Mouse (Mus musculus): ENCODE results near the gene Tnnc2.

Tnnc2 gene

DNA sequence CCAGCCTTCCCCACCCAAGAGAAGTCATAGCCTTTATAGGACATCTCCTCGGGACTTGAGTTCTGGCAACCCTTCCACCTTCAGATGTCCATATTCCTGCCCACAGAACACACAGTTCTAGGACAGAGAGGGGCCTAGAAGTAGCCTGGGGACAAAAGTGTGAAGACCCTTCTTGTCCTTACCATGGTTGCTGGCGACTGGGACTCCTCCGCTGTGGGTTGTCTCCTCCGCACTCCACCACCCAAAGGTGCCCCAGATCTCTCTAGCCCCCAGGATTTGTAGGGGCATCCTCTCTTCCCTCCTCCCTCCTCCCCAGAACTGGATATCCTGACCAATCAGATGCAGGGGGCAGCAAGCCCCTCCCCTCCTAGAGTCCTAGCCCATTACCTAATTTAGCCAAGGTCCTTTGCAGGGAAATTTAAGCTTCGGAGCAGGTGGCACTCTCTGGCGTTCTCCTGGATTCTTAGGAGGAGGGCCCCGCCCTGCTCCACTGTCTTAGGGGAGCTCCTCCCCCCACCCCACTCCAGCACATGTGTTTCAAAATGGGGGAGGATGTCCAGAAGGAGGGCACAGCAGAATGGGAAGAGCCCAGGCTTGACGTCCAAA is at the start of gene Tnnc2:
TSS of gene Tnnc2 (minus strand) at position 487 of the 606 bp plus-strand sequence.
- 70% methylated on average over 8 of the region's 8 CpGs for WGBS

DNA sequence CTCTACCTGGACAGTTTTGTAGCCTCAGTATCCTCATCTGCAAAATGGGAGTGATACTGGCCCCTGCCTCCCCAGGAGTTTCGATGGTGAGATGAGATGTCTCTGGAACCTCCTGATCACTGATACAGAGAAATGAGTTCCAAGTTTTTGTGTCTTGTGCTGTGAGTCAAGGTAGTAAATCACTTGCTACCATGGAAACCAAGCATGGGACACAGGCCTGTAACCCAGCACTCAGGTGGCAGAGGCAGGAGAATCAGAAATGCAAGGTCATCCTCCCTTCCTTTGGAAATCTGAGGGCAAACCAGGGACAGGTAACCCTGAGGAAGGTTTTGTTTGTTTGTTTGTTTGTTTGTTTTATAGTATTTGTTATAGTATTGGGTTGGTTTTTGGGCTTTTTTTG is 49.3 kb upstream of the Tnnc2 start:
- 92% methylated on average over 1 of the region's 1 CpGs for WGBS

DNA sequence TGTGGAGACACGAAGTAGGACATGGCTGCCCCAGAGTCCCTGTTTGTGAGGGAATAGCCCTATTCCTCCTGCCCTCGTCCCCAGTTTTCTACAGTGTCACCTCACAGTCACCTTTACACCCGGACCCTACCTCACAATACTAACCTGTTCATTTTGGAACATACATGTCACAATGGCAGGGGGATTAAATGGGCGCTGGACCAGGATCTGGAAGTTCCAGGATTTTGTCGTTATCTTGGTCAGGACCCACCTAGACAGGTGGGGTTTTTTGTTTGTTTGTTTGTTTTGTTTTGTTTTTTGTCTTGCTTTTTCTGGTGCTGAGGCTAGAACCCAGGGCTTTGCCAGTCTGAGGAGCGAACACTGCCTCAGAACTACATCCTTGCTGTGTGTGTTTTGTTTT is 48.7 kb upstream of the Tnnc2 start, which contains the start of gene Spata25:
TSS of gene Spata25 (minus strand) at position 101 of the 400 bp plus-strand sequence.
- WGBS = 89% methylated on average over 6 of the region's 6 CpGs

DNA sequence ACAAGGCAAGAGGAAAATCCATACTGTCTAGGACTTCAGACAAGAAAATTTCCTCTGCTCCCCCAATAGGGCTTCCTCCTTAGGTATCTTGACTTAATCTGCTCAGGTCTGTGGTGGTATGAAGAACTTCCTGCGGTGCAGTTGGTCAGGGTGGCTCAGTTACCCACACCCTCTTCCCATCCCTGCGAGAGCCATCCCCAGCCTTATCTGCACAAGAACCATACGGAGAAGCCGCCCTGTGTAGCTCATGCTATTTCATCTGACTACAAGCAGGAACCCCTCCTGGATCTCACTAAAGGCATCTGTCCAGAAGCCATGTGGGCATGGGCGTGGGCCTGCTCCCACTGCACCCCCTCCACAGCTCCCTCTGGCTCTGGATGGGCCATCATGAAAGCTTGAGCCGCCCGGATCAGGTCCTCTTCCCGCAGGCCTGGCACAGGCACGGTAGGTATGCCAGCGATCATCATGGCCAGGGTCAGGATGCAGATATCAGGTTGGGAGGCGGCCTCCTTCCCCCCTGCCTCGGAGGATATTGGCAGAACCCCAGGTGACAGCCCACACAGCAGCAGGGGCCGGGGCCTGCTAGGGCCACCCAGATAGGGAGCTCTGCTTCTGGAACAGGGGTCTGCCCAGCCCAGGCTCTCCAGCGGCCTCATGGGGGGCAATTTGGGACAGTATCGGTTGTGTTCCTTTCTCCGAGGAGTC is 47.5 kb upstream of the Tnnc2 start:
- 81% methylated on average over 16 of the region's 16 CpGs for WGBS

DNA sequence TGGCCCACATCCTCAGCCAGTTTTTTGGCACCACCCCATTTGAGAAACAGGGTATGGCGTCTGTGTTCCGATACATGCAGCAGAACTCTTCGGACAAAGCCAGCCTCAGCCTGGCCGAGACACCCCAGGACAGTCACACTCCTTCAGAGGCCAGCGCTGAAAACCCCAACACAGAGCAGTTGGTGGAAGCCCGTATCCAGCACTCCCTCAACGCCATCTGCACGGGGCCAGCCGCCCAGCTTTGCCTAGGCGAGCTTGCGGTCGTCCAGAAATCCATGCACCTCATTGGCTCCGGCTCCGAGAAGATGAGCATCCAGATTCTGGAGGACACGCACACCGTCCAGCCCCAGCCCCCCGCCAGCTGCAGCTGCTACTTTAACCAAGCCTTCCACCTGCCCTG is 45.8 kb upstream of the Tnnc2 start:
- 94% methylated on average over 17 of the region's 17 CpGs for WGBS

DNA sequence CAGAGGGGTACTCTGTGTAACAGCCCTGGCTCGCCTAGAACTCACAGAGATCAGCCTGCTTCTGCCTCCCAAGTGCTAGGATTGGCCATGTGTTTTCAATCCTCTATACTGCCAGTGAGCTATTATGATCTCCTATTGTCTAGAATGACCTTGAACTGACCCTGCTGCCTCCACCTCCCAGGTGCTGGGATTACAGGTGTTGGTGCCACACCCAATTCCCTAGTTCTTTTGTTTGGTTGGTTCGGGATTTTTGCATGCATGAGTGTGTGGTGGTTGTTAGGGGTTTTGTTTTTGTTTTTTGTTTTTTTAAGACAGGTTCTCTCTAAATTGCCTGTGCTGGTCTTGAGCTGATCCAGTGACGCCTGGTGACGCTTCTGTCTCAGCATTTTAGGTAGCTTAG is 44.2 kb upstream of the Tnnc2 start:
- WGBS = 87% methylated on average over 4 of the region's 4 CpGs

DNA sequence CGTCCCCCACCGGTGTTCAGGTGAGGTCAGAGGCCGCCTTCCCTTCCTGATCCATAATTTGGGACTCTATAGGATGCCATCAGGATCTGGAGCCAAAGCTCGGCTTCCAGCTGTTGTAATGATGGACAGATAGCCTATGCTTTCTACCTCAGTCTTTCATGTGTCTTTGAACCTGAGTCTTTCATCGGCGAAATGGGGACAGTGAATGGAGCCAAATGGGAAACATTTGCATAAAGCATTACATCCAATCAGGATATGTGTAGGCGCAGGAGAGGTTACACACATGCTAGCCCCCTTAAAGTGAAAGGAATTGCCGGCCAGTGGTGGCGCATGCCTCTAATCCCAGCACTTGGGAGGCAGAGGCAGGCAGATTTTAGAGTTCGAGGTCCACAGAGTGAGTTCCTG is 43.4 kb upstream of the Tnnc2 start:
- 1% methylated on average over 10 of the region's 10 CpGs for WGBS

DNA sequence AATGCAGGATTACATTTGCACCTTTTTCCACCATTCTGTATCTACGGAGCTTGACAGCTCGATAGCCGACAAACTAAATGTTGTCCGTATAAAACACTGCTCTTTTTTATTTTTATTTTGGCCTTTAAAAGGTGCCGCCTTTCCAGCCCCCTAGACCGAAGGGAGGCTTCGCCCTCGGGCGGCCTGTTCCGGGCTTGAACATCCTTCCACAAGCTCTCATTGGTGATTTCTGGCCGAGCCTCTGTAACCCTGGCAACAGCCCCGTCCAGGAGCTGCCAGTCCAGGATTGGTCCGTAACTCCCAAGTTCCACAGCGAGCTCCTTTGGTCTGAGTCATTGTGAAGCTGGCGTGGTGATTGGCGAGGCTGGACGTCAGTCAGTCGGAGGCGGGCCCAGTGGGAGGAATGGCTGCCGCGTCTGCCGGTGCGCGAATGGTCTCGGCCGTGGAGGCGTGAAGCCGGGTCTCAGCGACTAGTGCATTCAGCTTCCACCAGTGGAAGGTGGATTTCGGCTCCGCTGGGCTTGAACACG is 42.9 kb upstream of the Tnnc2 start, which contains the start of gene Zswim1:
TSS of gene Zswim1 (plus strand) at position 51 of the 530 bp plus-strand sequence.
- WGBS = under 1% methylated on average over 32 of the region's 32 CpGs

DNA sequence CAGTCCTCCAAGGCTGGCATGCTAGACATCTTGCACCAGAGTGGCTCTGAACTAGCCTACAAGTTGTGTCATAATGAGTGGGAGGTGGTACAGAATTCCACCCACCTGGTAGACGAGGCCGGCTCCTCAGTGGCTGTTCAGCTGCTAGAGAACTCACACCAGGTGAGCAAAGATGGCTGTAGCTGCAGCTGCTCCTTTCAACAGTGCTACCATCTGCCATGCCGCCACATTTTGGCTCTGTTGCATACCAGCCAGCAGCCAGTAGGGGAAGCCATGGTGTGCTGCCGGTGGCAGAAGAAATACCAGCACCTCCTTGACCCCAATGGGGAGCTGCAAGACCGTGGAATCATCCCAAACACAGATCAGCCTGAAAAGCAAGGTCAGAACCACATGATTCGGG is 41.3 kb upstream of the Tnnc2 start:
- 66% methylated on average over 6 of the region's 6 CpGs for WGBS

DNA sequence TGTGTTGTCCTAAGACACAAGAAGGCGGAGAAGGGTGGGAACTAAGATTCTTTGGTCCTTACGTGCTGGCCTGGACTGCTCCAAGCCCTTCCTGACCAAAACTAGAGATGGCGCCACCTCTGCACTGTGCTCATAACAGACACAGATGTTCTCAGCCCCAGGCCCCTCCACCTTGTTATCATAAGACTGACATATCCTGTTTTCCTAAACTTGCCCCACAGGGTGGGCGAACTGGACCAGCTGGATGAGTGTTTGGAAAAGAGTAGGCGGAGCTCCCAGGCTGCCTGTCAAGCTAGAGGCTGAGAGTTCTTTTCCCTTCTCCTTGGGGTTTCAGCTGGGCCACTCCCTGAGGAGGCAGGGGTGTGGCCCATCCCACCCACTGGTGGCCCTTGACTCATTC is 37.9 kb upstream of the Tnnc2 start:
- WGBS = 87% methylated on average over 5 of the region's 5 CpGs

DNA sequence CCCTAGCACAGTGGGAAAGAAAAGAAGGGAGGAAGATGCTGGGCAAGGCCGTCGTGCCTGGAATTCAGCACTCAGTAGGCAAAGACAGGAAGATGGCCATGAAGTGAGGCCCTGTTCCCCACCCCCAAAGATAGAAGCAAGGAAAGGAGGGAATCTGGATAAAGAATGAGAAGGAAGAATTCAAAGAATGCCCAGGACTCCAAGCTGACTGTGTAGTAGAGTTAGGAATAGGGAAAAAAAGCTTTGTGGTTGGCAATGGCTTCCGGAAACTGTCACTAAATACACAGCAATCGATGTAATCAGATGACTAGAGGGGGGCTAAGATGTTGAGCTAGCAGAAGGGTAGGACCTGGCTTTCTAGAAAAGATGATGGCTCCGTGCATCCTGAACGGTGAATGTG is 37.4 kb upstream of the Tnnc2 start:
- WGBS = 87% methylated on average over 6 of the region's 6 CpGs

DNA sequence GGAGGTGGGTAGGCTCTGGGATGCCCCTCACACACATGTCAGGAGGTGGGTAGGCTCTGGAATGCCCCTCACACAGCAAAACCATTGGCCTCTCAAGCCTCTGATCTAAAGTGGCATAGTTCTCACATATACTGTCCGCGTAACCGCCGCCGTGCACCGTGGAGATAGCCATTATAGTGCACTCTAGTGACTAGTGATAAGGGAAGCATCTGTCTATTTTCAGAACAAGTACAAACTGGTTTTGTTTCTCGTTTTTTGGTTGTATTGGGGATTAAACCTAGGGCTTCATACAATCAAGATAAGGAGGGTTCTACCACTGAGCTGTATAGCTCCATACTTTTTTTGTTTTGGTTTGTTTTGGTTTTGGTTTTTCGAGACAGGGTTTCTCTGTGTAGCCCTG is 36.1 kb upstream of the Tnnc2 start:
- 95% methylated on average over 8 of the region's 8 CpGs for WGBS

DNA sequence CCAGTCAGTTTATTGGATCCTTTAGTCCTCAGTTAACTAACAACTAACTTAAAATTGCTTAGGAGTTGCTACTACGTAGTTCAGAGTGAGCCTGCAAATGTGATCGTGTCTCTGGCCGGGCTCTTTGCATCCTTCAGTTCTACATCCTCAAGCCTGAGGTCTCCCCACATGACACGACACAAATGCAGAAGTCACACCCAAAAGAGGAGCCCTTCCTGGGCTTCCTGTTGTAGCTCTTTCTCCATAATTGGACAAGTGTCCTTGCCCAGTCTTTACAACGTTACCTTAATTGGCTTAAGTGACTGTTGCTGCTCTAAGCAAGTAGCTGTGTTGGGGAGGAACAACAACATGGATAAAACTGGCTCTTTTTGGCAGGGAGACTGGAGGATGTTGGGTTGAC is 35.6 kb upstream of the Tnnc2 start:
- WGBS = 81% methylated on average over 5 of the region's 5 CpGs

DNA sequence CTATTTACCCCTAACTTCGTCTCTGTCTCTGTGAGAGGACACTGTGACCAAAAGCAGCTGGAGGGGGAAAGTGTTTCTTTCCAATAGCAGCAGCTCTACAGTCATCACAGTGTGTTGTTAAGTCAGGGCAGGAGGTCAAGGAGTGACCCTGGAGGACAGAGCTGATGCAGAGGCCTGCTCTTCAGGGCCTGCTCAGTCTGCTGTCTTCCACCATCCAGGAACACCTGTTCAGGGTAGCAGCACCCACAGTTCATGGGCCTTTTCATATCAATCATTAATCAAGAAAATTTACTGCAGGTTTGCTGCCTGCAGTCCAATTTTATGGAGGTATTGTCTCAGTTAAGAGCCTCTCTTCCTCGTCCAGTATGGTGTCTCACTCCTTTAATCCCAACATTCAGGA is 33.8 kb upstream of the Tnnc2 start:
- 71% methylated on average over 2 of the region's 2 CpGs for WGBS

DNA sequence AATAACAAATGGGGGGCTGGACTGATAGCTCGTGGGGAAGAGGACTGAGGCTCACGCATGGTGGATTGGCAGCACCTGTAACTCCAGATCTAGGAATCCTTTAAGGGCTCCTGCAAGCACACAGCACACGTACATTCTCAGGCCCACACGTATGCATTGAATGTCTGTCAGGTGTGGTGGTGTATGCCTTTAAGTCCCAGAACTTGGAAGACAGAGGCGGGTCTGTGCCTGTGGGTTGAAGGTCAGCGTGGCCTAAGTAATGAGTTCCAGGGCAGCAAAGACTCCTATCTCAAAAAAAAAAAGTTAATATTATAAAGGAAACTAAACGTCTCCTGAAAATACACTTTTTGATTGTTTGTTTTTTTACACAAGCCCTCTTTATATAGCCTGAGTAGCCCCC is 26.8 kb upstream of the Tnnc2 start:
- WGBS = 85% methylated on average over 7 of the region's 7 CpGs

DNA sequence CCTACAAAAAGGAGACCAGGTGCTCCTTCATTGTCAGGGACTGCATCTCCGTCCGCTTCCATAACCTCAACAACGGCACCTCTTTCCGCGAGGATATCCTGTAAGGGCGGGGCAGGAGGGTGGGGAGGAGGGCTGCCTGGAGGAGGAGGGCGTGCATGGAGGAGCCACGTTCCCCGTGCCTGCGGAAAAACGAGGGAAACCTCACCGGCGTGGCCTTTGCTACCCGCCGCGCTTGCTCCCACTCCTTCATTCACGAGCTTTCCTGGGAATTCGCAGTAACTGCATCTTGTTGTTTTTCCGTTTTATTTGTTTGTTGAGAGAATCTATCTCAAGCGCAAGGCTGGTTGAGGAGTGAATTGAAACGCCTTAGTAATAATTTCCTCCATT is 25.6 kb upstream of the Tnnc2 start:
- WGBS = under 1% methylated on average over 21 of the region's 21 CpGs

DNA sequence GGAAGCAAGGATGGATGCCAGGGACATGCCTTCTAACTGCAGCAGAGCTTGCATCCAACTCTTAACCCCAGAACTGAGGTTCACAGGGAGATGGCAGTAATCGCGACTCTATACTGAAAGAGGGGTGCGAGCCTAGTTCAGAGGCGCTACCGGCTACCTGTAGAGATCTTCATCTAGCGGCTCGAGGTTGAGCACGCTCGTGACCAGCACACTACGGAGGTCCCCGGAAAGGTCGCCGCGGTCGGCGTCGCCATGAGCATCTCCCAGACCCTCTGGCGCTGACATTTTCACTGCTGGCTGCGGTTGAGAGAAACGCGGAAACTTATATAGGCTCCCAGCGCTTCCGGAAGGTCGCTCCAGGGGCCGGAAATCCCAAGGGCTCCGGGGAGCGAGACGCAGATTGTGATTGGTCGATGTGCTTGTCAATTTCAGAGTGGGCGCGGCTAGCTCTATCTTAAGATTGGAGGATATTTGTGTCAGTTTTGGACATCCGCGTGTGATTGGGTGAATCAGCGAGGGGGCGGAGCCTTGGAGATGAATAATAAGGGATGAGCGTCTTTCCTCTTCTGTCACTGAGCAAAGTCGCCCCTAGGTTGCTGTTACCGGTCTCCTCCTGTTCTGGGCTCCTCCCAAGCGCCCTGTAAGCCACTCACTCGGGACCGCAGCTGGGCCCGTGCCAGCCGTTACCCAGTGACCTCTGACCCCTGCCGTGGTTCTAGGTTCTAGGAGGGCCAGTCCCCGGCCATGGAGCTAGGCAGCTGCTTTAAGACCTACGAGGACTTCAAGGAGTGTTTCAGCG is 25.0 kb upstream of the Tnnc2 start, which contains the start of the genes Acot8 and Zswim3:
TSS of gene Acot8 (minus strand) at position 350 of the 799 bp plus-strand sequence.
TSS of gene Zswim3 (plus strand) at position 566 of the 799 bp plus-strand sequence.
- WGBS = under 1% methylated on average over 47 of the region's 47 CpGs

DNA sequence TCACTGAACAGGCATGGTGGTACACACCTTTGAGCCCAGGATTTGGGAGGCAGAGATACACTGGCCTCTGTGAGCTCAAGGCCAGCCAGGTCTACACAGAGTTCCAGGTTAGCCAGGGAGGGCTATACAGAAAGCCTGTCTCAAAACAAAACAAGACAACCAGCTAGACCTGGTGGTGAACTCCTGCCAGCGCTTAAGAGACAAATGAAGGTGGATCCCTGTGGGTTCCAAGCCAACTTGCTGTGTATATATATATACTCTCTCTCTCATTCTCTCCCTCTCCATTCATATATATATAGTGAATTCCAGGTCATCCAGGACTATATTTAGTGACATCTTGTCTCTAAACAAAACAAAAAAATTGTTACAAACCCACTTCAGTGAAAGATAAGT is 24.1 kb upstream of the Tnnc2 start:
- whole genome bisulfite sequencing = 53% methylated on average over 1 of the region's 1 CpGs

DNA sequence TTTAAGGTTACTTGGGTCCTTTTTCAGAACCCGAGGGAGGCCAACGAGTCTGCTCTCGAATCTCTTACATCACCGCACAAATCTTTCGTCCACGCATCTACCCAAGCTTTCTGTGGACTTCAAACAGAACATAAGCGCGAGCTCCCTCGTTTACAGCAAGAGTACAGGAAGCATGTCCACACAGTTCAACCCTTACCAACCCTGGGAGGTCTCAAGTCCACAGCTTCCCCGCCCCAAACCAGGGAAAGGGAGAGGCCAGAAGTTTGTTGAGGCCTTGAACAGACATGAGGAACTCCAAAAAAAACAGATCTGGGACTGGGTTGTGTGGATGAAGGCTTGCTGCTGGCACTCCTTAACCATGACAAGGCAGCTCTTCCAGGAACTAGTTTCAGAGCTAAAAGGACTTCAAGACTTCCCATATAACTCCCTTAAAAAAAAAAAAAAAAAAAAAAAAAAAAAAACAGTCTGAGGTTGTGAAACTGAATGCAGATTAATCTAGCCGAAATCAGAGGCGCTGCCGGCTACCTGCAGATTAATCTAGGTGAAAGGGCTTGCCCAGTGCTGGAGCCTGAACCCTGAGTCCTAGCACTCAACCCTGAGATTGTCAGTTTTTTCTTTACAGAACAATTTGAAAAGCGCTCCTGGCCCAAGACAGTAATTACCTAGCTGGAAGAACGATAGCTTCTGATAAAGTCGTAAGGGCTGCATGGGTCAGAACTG is 23.6 kb upstream of the Tnnc2 start:
- 87% methylated on average over 16 of the region's 16 CpGs for WGBS

DNA sequence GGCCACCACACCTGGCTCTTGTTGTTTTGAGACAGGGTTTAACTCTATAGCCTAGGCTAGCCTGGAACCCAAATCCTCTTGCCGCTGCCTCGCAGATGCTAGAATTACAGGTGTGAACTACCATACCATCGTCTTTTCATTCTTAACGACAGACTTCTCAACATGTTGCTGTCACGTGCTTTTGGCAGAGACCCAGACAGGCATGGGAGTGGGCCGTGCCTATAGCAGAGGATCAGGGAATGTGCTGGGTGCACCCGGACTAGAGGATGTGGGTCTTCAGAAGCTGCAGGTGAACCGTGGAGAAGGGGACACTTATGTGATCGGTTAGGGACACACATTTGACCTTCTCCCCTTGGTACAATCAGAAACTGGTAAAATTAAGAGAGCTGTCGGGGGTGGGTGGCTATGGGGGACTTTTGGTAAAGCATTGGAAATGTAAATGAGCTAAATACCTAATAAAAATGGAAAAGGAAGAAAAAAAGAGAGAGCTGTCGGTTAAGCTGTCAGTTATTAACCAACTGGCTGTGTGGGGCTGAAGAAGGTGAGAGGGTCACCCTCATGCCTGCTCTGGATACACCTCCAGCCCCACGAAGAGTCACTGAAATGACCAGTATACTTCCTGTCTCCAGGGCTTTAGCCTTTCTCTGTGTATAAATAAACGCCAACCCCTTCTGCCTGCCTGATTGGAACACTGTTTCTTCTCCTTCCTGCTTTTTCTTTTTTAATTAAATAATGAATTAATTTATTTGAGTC is 20.7 kb upstream of the Tnnc2 start:
- WGBS = 79% methylated on average over 13 of the region's 13 CpGs

DNA sequence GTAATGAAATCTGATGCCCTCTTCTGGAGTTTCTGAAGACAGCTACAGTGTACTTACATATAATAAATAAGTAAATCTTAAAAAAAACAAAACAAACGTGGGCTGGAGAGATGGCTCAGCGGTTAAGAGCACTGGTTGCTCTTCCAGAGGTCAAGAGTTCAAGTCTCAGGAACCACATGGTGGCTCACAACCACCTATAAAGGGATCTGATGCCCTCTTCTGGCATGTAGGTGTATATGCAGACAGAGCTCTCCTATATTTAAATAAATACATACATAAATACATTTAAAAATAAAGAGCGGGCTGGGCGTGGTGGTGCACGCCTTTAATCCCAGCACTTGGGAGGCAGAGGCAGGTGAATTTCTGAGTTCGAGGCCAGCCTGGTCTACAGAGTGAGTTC is 18.8 kb upstream of the Tnnc2 start:
- WGBS = 66% methylated on average over 6 of the region's 6 CpGs
